Mouse (Mus musculus) lung, postnatal 0 days (tissue): Measurements from ENCODE around the gene Stom.

ENCODE experiments used
- CTCF ChIP-seq: IDR thresholded peaks from 2 replicates; pipeline ENCODE4 v1.5.1; 2016; ENCODE audit warnings: antibody characterized with exemption, mild to moderate bottlenecking
- EP300 ChIP-seq: IDR thresholded peaks from 2 replicates; pipeline ENCODE4 v1.6.1; 2016; ENCODE audit warnings: antibody characterized with exemption, mild to moderate bottlenecking, control low read depth

- no peak for TF ChIP-seq CTCF
- no peak for TF ChIP-seq EP300
Measured at GRCm38 (mm10) chr2:35314300-35314699, 22.5 kb downstream of the Stom start.
